Mouse (Mus musculus) hindbrain, embryonic 16.5 days (tissue): ENCODE data around the gene Pla2r1. TPM values are rescaled to one million over a fixed set of nuclear protein-coding genes. Genes with fewer than 3 reads are reported as not detected.
A peak's percentile ranks its signal among the peaks of the same experiment; 100 is the strongest.

Experiments
- ATAC-seq: fragments of 200-750 bp; cut with Nextera tagmentation; 2 replicates; pipeline ENCODE4 v1.8.0; 2017; ENCODE audit warnings: moderate TSS enrichment, moderate library complexity
- H3K27ac ChIP-seq: fragments of 300-500 bp; sonication (generic); 2 replicates; pipeline ENCODE4 v1.5.1; 2014; ENCODE audit warnings: low read depth, mild to moderate bottlenecking, control low read depth, low read length, moderate library complexity
- H3K27me3 ChIP-seq: fragments of 300-500 bp; sonication (generic); replicated peaks from 2 replicates; pipeline ENCODE4 v1.6.1; 2014; ENCODE audit warnings: low read length; ENCODE audit not compliant: control insufficient read depth, insufficient read depth
- H3K36me3 ChIP-seq: fragments of 300-500 bp; sonication (generic); 2 replicates; pipeline ENCODE4 v1.6.1; 2014; ENCODE audit warnings: mild to moderate bottlenecking, low read length, moderate library complexity, mixed read lengths; ENCODE audit not compliant: control insufficient read depth, insufficient read depth
- H3K4me1 ChIP-seq: fragments of 300-500 bp; sonication (generic); 2 replicates; pipeline ENCODE4 v1.6.1; 2014; ENCODE audit warnings: low read depth, low read length; ENCODE audit not compliant: control insufficient read depth, insufficient read depth
- H3K4me2 ChIP-seq: fragments of 300-500 bp; sonication (generic); 2 replicates; pipeline ENCODE4 v1.6.1; 2014; ENCODE audit warnings: mild to moderate bottlenecking, low read length, control low read depth, moderate library complexity
- H3K4me3 ChIP-seq: fragments of 300-500 bp; sonication (generic); 2 replicates; pipeline ENCODE4 v1.5.1; 2014; ENCODE audit warnings: mild to moderate bottlenecking, low read length, control low read depth, moderate library complexity
- H3K9ac ChIP-seq: fragments of 300-500 bp; sonication (generic); 2 replicates; pipeline ENCODE4 v1.6.1; 2014; ENCODE audit warnings: low read depth, mild to moderate bottlenecking, control low read depth, low read length, moderate library complexity
- H3K9me3 ChIP-seq: fragments of 300-500 bp; sonication (generic); 2 replicates; pipeline ENCODE4 v1.6.1; 2014; ENCODE audit warnings: mild to moderate bottlenecking, low read length, moderate library complexity; ENCODE audit not compliant: control insufficient read depth
- WGBS: fragments of 180-500 bp; shearing (Covaris S2); extraction: QIAGEN DNeasy Blood & Tissue Kit; methylation state at CpG from one replicate; pipeline ENCODE4 v1.1.7; 2014; 5-methylcytosine and 5-hydroxymethylcytosine counted together
- polyA plus RNA-seq: library from polyadenylated mRNA; unstranded; fragments of >200 nt; fragmentation: Nextera tagmentation; extraction: Ambion mirVana; gene quantifications from 2 replicates; pipeline ENCODE4 v1.2.1, GENCODE M21; 2015

Pla2r1 gene
- polyA plus RNA-seq = 0.36 and 0.50 TPM in 2 replicates

- Histone ChIP-seq H3K27me3 (no peaks in the 10 kb centered on the region), H3K4me1 (peaks cover 10% of the 10 kb centered on the region), H3K27ac (no peak within 1 kb of the TSS), H3K9me3 (no peaks in the 10 kb centered on the region), H3K4me3 (peak within 1 kb of the TSS; percentile 38), H3K36me3 (no peaks in the 10 kb centered on the region), H3K9ac (peak within 1 kb of the TSS; percentile 52), H3K4me2 (peak within 1 kb of the TSS; percentile 71)
- ATAC-seq = peak; percentile 58; the same call in 1 of the 2 replicates
- 2% methylated on average over 32 of the region's 33 CpGs for WGBS
Measured at GRCm38 (mm10) chr2:60552902-60553682, at the start of gene Pla2r1. Pla2r1 (minus strand) TSS chr2:60553308.

GRCm38 (mm10) chr2:60601326-60601725 lies 48.2 kb upstream of the Pla2r1 start:
- Histone ChIP-seq H3K9me3 (no peaks in the 10 kb centered on the region), H3K36me3 (no peaks in the 10 kb centered on the region), H3K27me3 (no peaks in the 10 kb centered on the region), H3K4me1 (no peaks in the 10 kb centered on the region), H3K9ac (no peak overlapping the region), H3K4me3 (no peak overlapping the region), H3K27ac (no peak overlapping the region), H3K4me2 (no peak overlapping the region)
- 96% methylated on average over 2 of the region's 2 CpGs for WGBS
- ATAC-seq = no peak

- no peaks in the 10 kb centered on the region for H3K27me3 ChIP-seq
Measured at GRCm38 (mm10) chr2:60600863-60601262, 47.8 kb upstream of the Pla2r1 start.

GRCm38 (mm10) chr2:60583416-60583815 lies 30.3 kb upstream of the Pla2r1 start:
- Histone ChIP-seq H3K36me3 (no peaks in the 10 kb centered on the region), H3K9ac (no peak overlapping the region), H3K4me2 (no peak overlapping the region), H3K27ac (no peak overlapping the region), H3K9me3 (no peaks in the 10 kb centered on the region), H3K27me3 (no peaks in the 10 kb centered on the region), H3K4me3 (no peak overlapping the region), H3K4me1 (no peaks in the 10 kb centered on the region)
- 91% methylated on average over 4 of the region's 4 CpGs for WGBS
- no peak for ATAC-seq

More at GRCm38 (mm10) chr2:60600863-60601262, 47.8 kb upstream of the Pla2r1 start:
- no peak for ATAC-seq
- 89% methylated on average over 2 of the region's 2 CpGs for WGBS
- Histone ChIP-seq H3K4me1 (no peaks in the 10 kb centered on the region), H3K4me2 (no peak overlapping the region), H3K4me3 (no peak overlapping the region), H3K9ac (no peak overlapping the region), H3K27ac (no peak overlapping the region), H3K36me3 (no peaks in the 10 kb centered on the region), H3K9me3 (no peaks in the 10 kb centered on the region)

GRCm38 (mm10) chr2:60554561-60554960 lies 1.5 kb upstream of the Pla2r1 start:
- 56% methylated on average over 4 of the region's 4 CpGs for WGBS
- no peaks in the 10 kb centered on the region for H3K36me3 ChIP-seq
- no peak for ATAC-seq
- H3K9ac ChIP-seq = no peak overlapping the region
- H3K27me3 ChIP-seq = no peaks in the 10 kb centered on the region
- H3K9me3 ChIP-seq = no peaks in the 10 kb centered on the region
- H3K4me2 ChIP-seq = no peak overlapping the region
- no peak overlapping the region for H3K4me3 ChIP-seq
- H3K27ac ChIP-seq = no peak overlapping the region
- H3K4me1 ChIP-seq = peaks cover 10% of the 10 kb centered on the region

- peak overlapping the region; percentile 52; the same call in 1 of the 2 replicates for H3K9ac ChIP-seq
- peaks cover 10% of the 10 kb centered on the region for H3K4me1 ChIP-seq
- 31% methylated on average over 21 of the region's 21 CpGs for WGBS
- peak; percentile 9; the same call in 1 of the 2 replicates for ATAC-seq
- peak overlapping the region; percentile 38 for H3K4me3 ChIP-seq
- H3K36me3 ChIP-seq = no peaks in the 10 kb centered on the region
- peak overlapping the region; percentile 71 for H3K4me2 ChIP-seq
- H3K9me3 ChIP-seq = no peaks in the 10 kb centered on the region
- H3K27me3 ChIP-seq = no peaks in the 10 kb centered on the region
- H3K27ac ChIP-seq = no peak overlapping the region
Measured at GRCm38 (mm10) chr2:60552177-60552901, 769 bp downstream of the Pla2r1 start.

- Histone ChIP-seq H3K9ac (no peak overlapping the region), H3K27me3 (no peaks in the 10 kb centered on the region), H3K36me3 (no peaks in the 10 kb centered on the region), H3K4me1 (peaks cover 10% of the 10 kb centered on the region), H3K4me2 (no peak overlapping the region), H3K4me3 (no peak overlapping the region), H3K9me3 (no peaks in the 10 kb centered on the region), H3K27ac (no peak overlapping the region)
- WGBS = 44% methylated on average over 2 of the region's 2 CpGs
- no peak for ATAC-seq
Measured at GRCm38 (mm10) chr2:60551673-60552072, 1.4 kb downstream of the Pla2r1 start.

- 96% methylated on average over 8 of the region's 8 CpGs for WGBS
- no peak overlapping the region for H3K4me3 ChIP-seq
- no peaks in the 10 kb centered on the region for H3K27me3 ChIP-seq
- H3K4me1 ChIP-seq = peaks cover 10% of the 10 kb centered on the region
- H3K9ac ChIP-seq = no peak overlapping the region
- no peaks in the 10 kb centered on the region for H3K9me3 ChIP-seq
- no peak for ATAC-seq
- no peak overlapping the region for H3K4me2 ChIP-seq
- H3K27ac ChIP-seq = no peak overlapping the region
- H3K36me3 ChIP-seq = no peaks in the 10 kb centered on the region
Measured at GRCm38 (mm10) chr2:60550521-60550920, 2.6 kb downstream of the Pla2r1 start.

GRCm38 (mm10) chr2:60549851-60550250 lies 3.3 kb downstream of the Pla2r1 start:
- ATAC-seq = no peak
- Histone ChIP-seq H3K4me3 (no peak overlapping the region), H3K4me1 (peaks cover 10% of the 10 kb centered on the region), H3K9me3 (no peaks in the 10 kb centered on the region), H3K36me3 (no peaks in the 10 kb centered on the region), H3K9ac (no peak overlapping the region), H3K27ac (no peak overlapping the region), H3K27me3 (no peaks in the 10 kb centered on the region), H3K4me2 (no peak overlapping the region)
- 94% methylated on average over 2 of the region's 2 CpGs for WGBS
